Mouse (Mus musculus) liver, postnatal 0 days (tissue): ENCODE data around the gene Agt. TPM values are rescaled to one million over a fixed set of nuclear protein-coding genes. Genes with fewer than 3 reads are reported as not detected.

ENCODE experiments used
- ATAC-seq: fragments of 200-750 bp; cut with Nextera tagmentation; 2 replicates; pipeline ENCODE4 v1.8.0; 2017; ENCODE audit warnings: mild to moderate bottlenecking, moderate library complexity
- DNase-seq: peaks from one replicate; pipeline ENCODE4 v3.0.0-alpha.2; 2016
- H3K27ac ChIP-seq: fragments of 300-500 bp; sonication (generic); 2 replicates; pipeline ENCODE4 v1.5.1; 2014; ENCODE audit warnings: antibody characterized with exemption, moderate library complexity, mild to moderate bottlenecking, low read depth
- H3K27me3 ChIP-seq: fragments of 300-500 bp; sonication (generic); 2 replicates; pipeline ENCODE4 v1.6.1; 2014; ENCODE audit warnings: low read length, control low read depth, mixed read lengths; ENCODE audit not compliant: insufficient read depth
- H3K36me3 ChIP-seq: fragments of 300-500 bp; sonication (generic); replicated peaks from 2 replicates; pipeline ENCODE4 v1.6.1; 2014; ENCODE audit warnings: mild to moderate bottlenecking, control low read depth, low read length, moderate library complexity, mixed read lengths; ENCODE audit not compliant: insufficient read depth
- H3K4me1 ChIP-seq: fragments of 300-500 bp; sonication (generic); 2 replicates; pipeline ENCODE4 v1.6.1; 2014; ENCODE audit warnings: antibody characterized with exemption, mild to moderate bottlenecking, control low read depth; ENCODE audit not compliant: insufficient read depth
- H3K4me2 ChIP-seq: fragments of 300-500 bp; sonication (generic); 2 replicates; pipeline ENCODE4 v1.6.1; 2014; ENCODE audit warnings: low read depth, mild to moderate bottlenecking, low read length, moderate library complexity, mixed read lengths
- H3K4me3 ChIP-seq: fragments of 300-500 bp; sonication (generic); 2 replicates; pipeline ENCODE4 v1.5.1; 2014; ENCODE audit warnings: low read depth, low read length
- H3K9ac ChIP-seq: fragments of 300-500 bp; sonication (generic); replicated peaks from 2 replicates; pipeline ENCODE4 v1.6.1; 2014; ENCODE audit warnings: mild to moderate bottlenecking, moderate library complexity
- H3K9me3 ChIP-seq: fragments of 300-500 bp; sonication (generic); 2 replicates; pipeline ENCODE4 v1.6.1; 2016; ENCODE audit warnings: mild to moderate bottlenecking, control low read depth, low read length, mixed read lengths
- CTCF ChIP-seq: sonication (generic); IDR thresholded peaks from 2 replicates; pipeline ENCODE4 v1.5.1; 2016; ENCODE audit warnings: antibody characterized with exemption, low read depth
- EP300 ChIP-seq: IDR thresholded peaks from 2 replicates; pipeline ENCODE4 v1.6.1; 2016; ENCODE audit warnings: antibody characterized with exemption, low read depth, mild to moderate bottlenecking
- WGBS: fragments of 180-500 bp; shearing (Covaris S2); extraction: QIAGEN DNeasy Blood & Tissue Kit; methylation state at CpG from one replicate; pipeline ENCODE4 v1.1.7; 2014; ENCODE audit not compliant: insufficient replicate concordance; 5-methylcytosine and 5-hydroxymethylcytosine counted together
- polyA plus RNA-seq: library from polyadenylated mRNA; unstranded; fragments of >200 nt; fragmentation: Nextera tagmentation; extraction: Ambion mirVana; gene quantifications from 2 replicates; pipeline ENCODE4 v1.2.1, GENCODE M21; 2015

Gene Agt
- polyA plus RNA-seq, 1 experiment from 2014 or later: 883 TPM

DNA sequence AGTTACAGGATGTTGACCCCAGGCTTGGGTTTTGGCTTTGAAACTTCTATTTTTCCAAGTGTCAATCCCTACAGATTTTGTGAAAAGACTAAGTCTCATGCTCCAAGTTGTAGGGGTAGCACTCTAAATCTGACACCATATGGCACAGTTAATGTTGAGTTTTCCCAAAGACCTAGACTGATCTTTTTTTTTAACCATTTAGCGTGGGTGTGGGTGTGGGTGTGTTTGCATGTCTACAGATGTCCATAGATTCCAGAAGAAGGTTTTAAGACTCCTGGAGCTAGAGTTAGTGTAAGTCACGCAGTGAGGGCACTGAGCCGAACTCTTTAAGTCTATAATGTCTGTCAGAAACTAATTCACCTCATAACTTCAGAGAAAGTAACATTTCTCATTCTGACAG lies 36.9 kb downstream of the Agt start:
- no peaks in the 10 kb centered on the region for H3K9me3 ChIP-seq
- no peak overlapping the region for H3K4me2 ChIP-seq
- DNase-seq (no peak), ATAC-seq (no peak)
- 83% methylated on average over 3 of the region's 3 CpGs for WGBS
- H3K27ac ChIP-seq: no peak overlapping the region
- no peaks in the 10 kb centered on the region for H3K4me1 ChIP-seq
- H3K27me3 ChIP-seq: no peaks in the 10 kb centered on the region
- no peak overlapping the region for H3K4me3 ChIP-seq
- peaks cover 43% of the 10 kb centered on the region for H3K36me3 ChIP-seq
- no peak for TF ChIP-seq CTCF
- no peak overlapping the region for H3K9ac ChIP-seq

DNA sequence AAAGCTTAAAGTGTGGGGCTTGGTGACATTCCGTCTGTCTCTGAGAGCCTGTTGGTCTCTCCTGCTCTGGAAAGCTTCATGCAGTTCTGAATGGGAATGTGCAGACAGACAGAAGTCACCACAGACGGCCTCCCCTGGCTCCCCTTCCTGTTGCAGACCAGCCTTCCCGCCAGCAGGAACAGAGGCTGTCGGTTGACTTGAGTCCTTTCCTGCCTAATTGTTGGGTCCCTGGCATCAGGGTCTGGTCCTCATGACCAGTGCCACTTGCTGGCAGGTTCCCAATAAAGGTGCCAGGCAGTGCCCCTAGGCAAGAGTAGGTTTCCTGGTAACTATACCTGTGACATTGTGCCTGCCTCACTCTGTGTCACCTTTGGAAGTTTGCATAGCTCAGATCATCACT lies 38.5 kb downstream of the Agt start:
- ATAC-seq: no peak
- 76% methylated on average over 4 of the region's 4 CpGs for WGBS

DNA sequence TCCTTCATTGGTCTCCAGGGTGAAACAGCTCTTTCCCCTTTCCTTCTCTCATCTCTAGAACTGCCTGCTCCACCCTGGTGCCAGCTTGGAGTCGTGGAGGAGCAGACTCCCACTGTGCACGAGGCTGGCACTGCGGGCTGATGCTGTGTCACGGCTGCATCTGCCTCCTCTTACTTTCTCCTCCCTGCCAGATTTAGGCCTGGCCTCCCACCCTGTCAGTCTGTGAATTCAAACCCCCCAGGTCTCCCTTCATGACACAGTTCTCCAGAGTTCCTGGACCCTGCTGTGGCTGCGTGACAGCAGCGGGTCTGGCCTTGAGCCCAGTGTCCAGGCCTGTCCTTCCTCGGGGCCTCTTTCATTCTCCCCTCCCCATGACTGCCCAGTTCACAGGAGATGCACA lies 39.0 kb downstream of the Agt start:
- no peak overlapping the region for H3K9ac ChIP-seq
- WGBS: 81% methylated on average over 7 of the region's 7 CpGs
- ATAC-seq (no peak), DNase-seq (no peak)
- no peaks in the 10 kb centered on the region for H3K9me3 ChIP-seq
- no peak overlapping the region for H3K4me2 ChIP-seq
- H3K4me1 ChIP-seq: no peaks in the 10 kb centered on the region
- H3K27ac ChIP-seq: no peak overlapping the region
- H3K4me3 ChIP-seq: no peak overlapping the region
- TF ChIP-seq EP300 (no peak), CTCF (no peak)
- H3K36me3 ChIP-seq: peaks cover 47% of the 10 kb centered on the region
- H3K27me3 ChIP-seq: no peaks in the 10 kb centered on the region

More for the DNA sequence above, 38.5 kb downstream of the Agt start:
- Histone ChIP-seq H3K4me3 (no peak overlapping the region), H3K9ac (no peak overlapping the region), H3K27me3 (no peaks in the 10 kb centered on the region), H3K36me3 (peaks cover 49% of the 10 kb centered on the region), H3K27ac (no peak overlapping the region), H3K4me2 (no peak overlapping the region), H3K9me3 (no peaks in the 10 kb centered on the region), H3K4me1 (no peaks in the 10 kb centered on the region)
- TF ChIP-seq CTCF (no peak), EP300 (no peak)
- DNase-seq: no peak

DNA sequence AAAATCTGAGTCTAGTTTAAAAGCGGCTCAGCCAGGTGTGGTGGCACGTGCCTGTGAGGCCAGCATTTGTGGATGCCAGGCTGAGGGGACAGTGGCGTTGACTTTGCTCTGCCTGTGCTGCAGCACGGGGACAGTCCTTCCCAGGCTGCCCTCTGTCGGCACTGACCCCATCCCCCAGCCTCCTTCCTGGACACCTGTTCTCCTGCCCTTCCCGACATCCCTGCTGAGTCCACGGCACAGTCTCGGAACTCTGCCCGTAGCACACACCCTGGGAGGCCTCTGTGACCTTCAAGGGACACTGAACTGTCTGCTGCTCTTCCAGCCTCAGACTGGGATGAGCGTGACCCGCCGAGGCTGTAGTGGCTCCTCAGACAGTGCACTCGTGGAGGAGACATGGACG lies 39.4 kb downstream of the Agt start:
- no peak overlapping the region for H3K4me2 ChIP-seq
- DNase-seq (no peak), ATAC-seq (no peak)
- no peak for TF ChIP-seq EP300
- no peak for TF ChIP-seq CTCF
- H3K9ac ChIP-seq: no peak overlapping the region
- H3K27ac ChIP-seq: no peak overlapping the region
- H3K4me3 ChIP-seq: no peak overlapping the region
- peaks cover 42% of the 10 kb centered on the region for H3K36me3 ChIP-seq
- H3K4me1 ChIP-seq: no peaks in the 10 kb centered on the region
- H3K27me3 ChIP-seq: no peaks in the 10 kb centered on the region
- WGBS: 85% methylated on average over 14 of the region's 14 CpGs
- no peaks in the 10 kb centered on the region for H3K9me3 ChIP-seq

DNA sequence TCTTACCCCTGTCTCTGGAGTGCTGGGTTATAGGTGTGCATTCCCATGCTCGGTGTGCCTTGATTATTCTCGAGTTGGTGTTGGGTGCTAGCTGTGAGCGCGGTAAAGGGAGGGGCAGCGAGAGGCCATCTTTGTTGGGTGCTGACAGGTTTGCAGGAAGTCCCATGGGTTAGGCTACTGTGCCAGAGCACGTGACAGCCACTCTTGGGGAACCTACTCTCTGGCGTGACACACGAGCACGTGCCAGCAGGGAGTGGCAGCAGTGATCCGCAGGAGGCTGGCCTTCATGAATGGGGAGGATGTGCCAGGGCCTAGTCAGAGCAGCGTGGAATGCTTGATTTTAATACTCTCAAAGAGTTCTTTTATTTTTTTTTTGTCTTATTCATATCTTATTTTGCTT lies 43.2 kb downstream of the Agt start:
- WGBS: 89% methylated on average over 11 of the region's 11 CpGs
- TF ChIP-seq EP300 (no peak), CTCF (no peak)
- no peak for ATAC-seq

DNA sequence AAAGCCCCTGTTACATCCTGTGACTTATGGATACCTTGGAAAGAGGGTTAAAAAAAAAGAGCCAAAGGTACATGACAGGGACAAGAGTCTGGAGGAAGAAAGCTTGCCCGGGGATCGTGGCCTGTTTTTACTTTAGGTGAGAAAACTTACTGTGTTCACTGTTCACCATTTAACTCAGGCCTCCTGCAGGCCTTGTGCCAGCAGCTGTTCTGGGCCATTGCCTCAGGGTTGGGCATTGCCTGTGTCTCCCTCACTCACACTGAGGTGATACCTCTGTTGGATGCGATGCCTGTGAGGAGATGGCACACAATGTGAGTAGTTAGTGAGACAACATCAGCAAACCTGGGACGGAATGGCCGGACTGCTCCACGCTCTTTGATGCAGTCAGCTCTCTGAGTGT lies 47.6 kb downstream of the Agt start:
- H3K27me3 ChIP-seq: no peaks in the 10 kb centered on the region
- peak overlapping the region; percentile 80; the same call in 1 of the 2 replicates for H3K4me3 ChIP-seq
- TF ChIP-seq CTCF (no peak), EP300 (no peak)
- H3K27ac ChIP-seq: no peak overlapping the region
- DNase-seq: no peak
- H3K36me3 ChIP-seq: peaks cover 14% of the 10 kb centered on the region; the same call in 1 of the 2 replicates
- 89% methylated on average over 6 of the region's 6 CpGs for WGBS
- peak overlapping the region; percentile 78 for H3K4me2 ChIP-seq
- H3K9me3 ChIP-seq: no peaks in the 10 kb centered on the region
- peaks cover 9% of the 10 kb centered on the region for H3K4me1 ChIP-seq
- peak overlapping the region; percentile 81; the same call in 1 of the 2 replicates for H3K9ac ChIP-seq
- no peak for ATAC-seq

More for the DNA sequence above, 43.2 kb downstream of the Agt start:
- Histone ChIP-seq H3K4me2 (no peak overlapping the region), H3K9me3 (no peaks in the 10 kb centered on the region), H3K4me3 (no peak overlapping the region), H3K4me1 (peaks cover 9% of the 10 kb centered on the region), H3K9ac (no peak overlapping the region), H3K36me3 (peaks cover 33% of the 10 kb centered on the region), H3K27me3 (no peaks in the 10 kb centered on the region), H3K27ac (no peak overlapping the region)
- DNase-seq: no peak
